9 mouse cellular contexts compared by ENCODE assay signal in the genomic region with DNA sequence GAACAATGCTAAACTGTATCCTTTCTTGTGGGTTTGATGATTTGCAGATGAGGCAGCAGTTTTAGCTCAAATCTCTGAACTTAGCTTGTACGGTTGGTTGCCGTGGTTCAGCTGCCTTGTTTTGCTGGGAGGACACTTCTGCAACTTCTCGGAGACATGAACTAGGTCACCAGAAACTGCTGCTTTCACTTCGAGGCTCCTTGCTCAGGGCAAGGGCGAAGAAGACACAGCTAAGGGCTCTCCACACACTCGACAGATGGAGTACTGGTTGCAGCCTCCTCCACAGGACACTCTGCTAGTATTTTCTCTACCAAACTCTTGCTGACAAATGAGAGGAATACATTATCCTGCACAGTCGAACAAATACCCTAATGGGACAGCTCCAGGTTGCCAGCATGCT.
A peak's percentile ranks its signal among the peaks of the same experiment; 100 is the strongest.
DNase-seq lines count a peak whose midpoint lies in the region; ATAC-seq and TF ChIP-seq lines count a peak whose summit lies in the region.
"Had no signal": no experiment of that assay in that cellular context is flagged by ENCODE, and none has a peak within 500 bp of the region (broad histone marks: within the 10 kb centered on the region; RNA-seq: fewer than 3 reads in every experiment).

No protein-coding gene starts in this region.

- ATAC-seq in megakaryocyte, adult 5-6 weeks (ENCODE audit: poor library complexity, severe bottlenecking): 0 out of 2 replicates have a peak, but pooled peaks have one; percentile 4
- no peak for ATAC-seq in erythroid progenitor cell, adult 5-6 weeks (replicated peaks; ENCODE audit: low FRiP score, poor library complexity, severe bottlenecking)
- ATAC-seq in forebrain, postnatal 0 days: no peak

- no peaks in the 10 kb centered on the region for H3K9me3 ChIP-seq in forebrain, postnatal 0 days (ENCODE audit: low read length)
- H3K9me3 ChIP-seq: embryonic facial prominence, embryonic 13.5 days had no signal

- no peaks in the 10 kb centered on the region; the same call in 1 of the 2 replicates for H3K4me1 ChIP-seq in forebrain, postnatal 0 days (ENCODE audit: insufficient read depth)

- peak overlapping the region; percentile 65 for H3K27ac ChIP-seq in gastrocnemius, adult 2 months
- no peak overlapping the region for H3K27ac ChIP-seq in forebrain, postnatal 0 days (ENCODE audit: low read depth, low read length)
- H3K27ac ChIP-seq: embryonic facial prominence, embryonic 13.5 days had no signal

- no peaks in the 10 kb centered on the region for H3K27me3 ChIP-seq in forebrain, postnatal 0 days (ENCODE audit: insufficient read depth, low read length)
- H3K27me3 ChIP-seq: embryonic facial prominence, embryonic 13.5 days had no signal

- 0 out of 2 replicates have a peak overlapping the region, but pooled peaks have one; percentile 11 for H3K4me3 ChIP-seq in gastrocnemius, adult 2 months
- no peak overlapping the region for H3K4me3 ChIP-seq in forebrain, postnatal 0 days (ENCODE audit: low read depth, low read length)
- H3K4me3 ChIP-seq: embryonic facial prominence, embryonic 13.5 days had no signal

- no peak for DNase-seq in gastrocnemius, adult 2 months
- no peak for DNase-seq in gastrocnemius, postnatal 4 days (ENCODE audit: low spot score in 2 of 2)
- DNase-seq in spleen, postnatal 36 days (ENCODE audit: low spot score in 2 of 2): peak; percentile 28 to 38
- DNase-seq in spleen, postnatal 14 days (ENCODE audit: low spot score in 2 of 2): no peak
- DNase-seq in layer of hippocampus, postnatal 25 days (ENCODE audit: extremely low spot score in 1 of 2, low spot score in 1 of 2): no peak
- DNase-seq in forebrain, postnatal 0 days: no peak

- intact Hi-C loops in gastrocnemius, adult 2 months (cut with DNase I): no loop called here

- no peak overlapping the region for H3K4me2 ChIP-seq in forebrain, postnatal 0 days (ENCODE audit: low read depth)
- H3K4me2 ChIP-seq: embryonic facial prominence, embryonic 13.5 days had no signal

- no peaks in the 10 kb centered on the region for H3K36me3 ChIP-seq in forebrain, postnatal 0 days (ENCODE audit: insufficient read depth)
- H3K36me3 ChIP-seq: embryonic facial prominence, embryonic 13.5 days had no signal

- no peak for TF ChIP-seq CTCF in gastrocnemius, adult 2 months (IDR thresholded peaks at IDR 0.05)
- TF ChIP-seq CTCF in forebrain, postnatal 0 days (IDR thresholded peaks at IDR 0.05; ENCODE audit: low read depth): no peak

- WGBS in forebrain, postnatal 0 days: 59% methylated on average over 7 of the region's 7 CpGs

- no peak overlapping the region for H3K9ac ChIP-seq in forebrain, postnatal 0 days
- H3K9ac ChIP-seq: embryonic facial prominence, embryonic 13.5 days had no signal

Comparison
In these comparisons a context has a peak if more than half of its experiments do, and no peak if none do; other contexts are left out.
1. DNase-seq: peak in spleen, postnatal 36 days (2 of 2); none in gastrocnemius, adult 2 months (single experiment), gastrocnemius, postnatal 4 days (0 of 2), spleen, postnatal 14 days (0 of 2), layer of hippocampus, postnatal 25 days (0 of 2) and forebrain, postnatal 0 days (single experiment).